Mouse (Mus musculus): Measurements from ENCODE around the gene Lrba. TPM values are rescaled to one million over a fixed set of nuclear protein-coding genes. Genes with fewer than 3 reads are reported as not detected.
A peak's percentile ranks its signal among the peaks of the same experiment; 100 is the strongest.

Lrba gene
- polyA plus RNA-seq, 1 experiment from 2014 or later: 1.8 TPM

DNA sequence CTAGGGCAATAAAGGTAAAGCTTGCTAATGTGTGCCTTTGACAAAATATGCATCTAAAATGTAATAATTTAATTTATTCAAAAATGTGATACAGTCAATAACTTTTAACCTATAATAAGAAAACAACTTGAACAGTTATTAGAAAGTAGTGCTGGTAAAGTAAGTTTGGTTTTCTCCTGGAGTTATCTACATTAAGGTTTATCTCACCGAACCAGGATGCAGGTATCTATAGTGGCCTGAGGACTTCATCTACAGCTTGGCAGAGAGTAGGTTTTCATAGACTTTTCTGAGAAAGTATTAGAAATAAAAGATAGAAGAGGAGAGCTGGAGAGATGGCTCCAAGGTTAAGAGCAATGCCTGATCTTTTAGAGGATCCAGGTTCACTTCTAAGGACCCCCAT lies 336.9 kb downstream of the Lrba start:
- H3K4me1 ChIP-seq (replicated peaks): no peaks in the 10 kb centered on the region
- H3K9me3 ChIP-seq (replicated peaks): no peaks in the 10 kb centered on the region
- no peak overlapping the region for H3K9ac ChIP-seq
- no peaks in the 10 kb centered on the region for H3K36me3 ChIP-seq
- WGBS: 82% methylated on average over 1 of the region's 1 CpGs
- no peak overlapping the region for H3K4me2 ChIP-seq
- H3K27me3 ChIP-seq: no peaks in the 10 kb centered on the region
- H3K27ac ChIP-seq: no peak overlapping the region
- H3K4me3 ChIP-seq: no peak overlapping the region
- no peak for ATAC-seq (replicated peaks; ENCODE audit: insufficient number of reproducible peaks, insufficient read depth, low FRiP score, low read depth)

DNA sequence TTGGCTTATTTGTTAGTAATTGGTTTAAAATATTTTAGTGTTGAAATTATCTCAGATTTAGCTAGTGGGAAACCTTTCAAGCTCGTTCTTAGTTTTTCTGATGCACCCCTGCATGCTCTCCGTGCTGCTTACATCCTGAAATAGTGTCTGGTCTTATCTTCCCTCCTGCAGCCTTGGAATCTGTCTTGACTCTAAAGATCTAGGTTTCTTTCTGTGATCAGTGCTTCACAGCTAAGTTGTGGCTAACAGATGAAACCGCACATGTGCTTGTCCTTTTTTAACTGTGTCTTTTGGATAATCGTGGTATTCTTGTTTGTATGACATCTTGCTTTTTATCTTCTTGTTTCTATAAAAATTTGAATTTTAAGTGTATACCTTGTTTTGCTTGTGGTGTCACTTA lies 342.8 kb downstream of the Lrba start:
- Histone ChIP-seq H3K4me3 (no peak overlapping the region), H3K27me3 (no peaks in the 10 kb centered on the region), H3K27ac (no peak overlapping the region), H3K4me1 (replicated peaks) (no peaks in the 10 kb centered on the region), H3K9ac (no peak overlapping the region), H3K4me2 (no peak overlapping the region), H3K9me3 (replicated peaks) (no peaks in the 10 kb centered on the region), H3K36me3 (no peaks in the 10 kb centered on the region)
- WGBS: 47% methylated on average over 4 of the region's 4 CpGs
- ATAC-seq (replicated peaks; ENCODE audit: insufficient number of reproducible peaks, insufficient read depth, low FRiP score, low read depth): no peak

DNA sequence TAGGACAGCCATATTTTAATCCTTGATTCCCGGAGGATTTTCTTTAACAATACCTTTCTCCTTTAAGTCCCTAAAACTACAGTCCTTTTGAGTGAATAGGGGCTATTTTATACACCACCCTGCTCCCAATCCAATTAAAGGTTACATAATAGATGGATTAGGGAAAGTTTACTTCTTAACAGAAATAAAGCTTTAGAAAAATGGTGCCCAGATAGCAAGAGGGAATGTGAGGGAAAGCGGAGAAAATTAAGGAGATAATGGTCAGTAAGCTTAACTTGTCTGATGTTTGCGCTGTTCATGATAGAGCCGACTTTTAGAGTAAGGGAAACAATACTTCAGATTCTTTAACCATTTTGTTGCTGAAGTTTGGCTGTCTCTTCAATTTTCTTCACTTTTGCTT lies 347.0 kb downstream of the Lrba start:
- WGBS: 51% methylated on average over 4 of the region's 4 CpGs
- H3K27ac ChIP-seq: no peak overlapping the region
- H3K4me3 ChIP-seq: no peak overlapping the region
- no peaks in the 10 kb centered on the region for H3K36me3 ChIP-seq
- H3K9me3 ChIP-seq (replicated peaks): no peaks in the 10 kb centered on the region
- no peak overlapping the region for H3K4me2 ChIP-seq
- ATAC-seq (replicated peaks; ENCODE audit: insufficient number of reproducible peaks, insufficient read depth, low FRiP score, low read depth): no peak
- H3K27me3 ChIP-seq: no peaks in the 10 kb centered on the region
- no peak overlapping the region for H3K9ac ChIP-seq
- no peaks in the 10 kb centered on the region for H3K4me1 ChIP-seq (replicated peaks)

DNA sequence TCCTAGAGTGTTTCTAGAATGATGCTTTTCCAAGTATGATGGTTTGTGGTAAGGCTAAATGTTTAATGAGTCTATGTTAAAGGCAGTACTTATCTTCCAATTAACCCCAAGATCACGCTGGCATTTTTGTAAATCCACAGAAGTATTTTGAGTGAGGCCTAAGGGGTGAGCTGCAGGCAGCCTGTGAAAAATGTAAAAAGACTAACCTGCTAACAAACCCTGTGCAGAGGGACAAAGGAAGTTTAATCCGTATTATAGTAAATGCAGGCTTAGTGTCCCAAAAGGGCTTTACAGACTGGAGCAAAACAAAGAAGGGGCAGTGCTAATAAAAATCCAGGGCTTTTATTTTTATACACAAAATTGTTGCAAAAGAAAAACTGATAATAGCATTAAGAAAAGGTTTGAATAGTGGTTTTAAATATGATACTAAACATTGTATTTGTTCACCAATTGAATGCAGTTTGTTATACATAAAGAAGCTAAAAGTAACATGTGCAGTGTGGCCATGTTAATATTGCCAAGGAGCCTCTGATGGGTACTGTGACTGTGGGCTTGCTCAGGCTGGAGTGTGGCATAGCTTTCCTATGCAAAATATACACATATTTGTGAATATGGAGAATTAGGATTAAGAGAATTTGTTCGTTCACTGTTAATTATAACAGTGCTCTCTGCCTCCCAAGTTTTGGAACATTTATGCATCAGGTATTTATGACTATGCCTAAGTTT lies 348.2 kb downstream of the Lrba start:
- H3K4me2 ChIP-seq: no peak overlapping the region
- H3K9ac ChIP-seq: no peak overlapping the region
- H3K27me3 ChIP-seq: no peaks in the 10 kb centered on the region
- H3K27ac ChIP-seq: no peak overlapping the region
- no peaks in the 10 kb centered on the region for H3K4me1 ChIP-seq (replicated peaks)
- WGBS: 72% methylated on average over 3 of the region's 3 CpGs
- H3K4me3 ChIP-seq: no peak overlapping the region
- H3K36me3 ChIP-seq: no peaks in the 10 kb centered on the region
- no peaks in the 10 kb centered on the region for H3K9me3 ChIP-seq (replicated peaks)
- ATAC-seq (replicated peaks; ENCODE audit: insufficient number of reproducible peaks, insufficient read depth, low FRiP score, low read depth): no peak

DNA sequence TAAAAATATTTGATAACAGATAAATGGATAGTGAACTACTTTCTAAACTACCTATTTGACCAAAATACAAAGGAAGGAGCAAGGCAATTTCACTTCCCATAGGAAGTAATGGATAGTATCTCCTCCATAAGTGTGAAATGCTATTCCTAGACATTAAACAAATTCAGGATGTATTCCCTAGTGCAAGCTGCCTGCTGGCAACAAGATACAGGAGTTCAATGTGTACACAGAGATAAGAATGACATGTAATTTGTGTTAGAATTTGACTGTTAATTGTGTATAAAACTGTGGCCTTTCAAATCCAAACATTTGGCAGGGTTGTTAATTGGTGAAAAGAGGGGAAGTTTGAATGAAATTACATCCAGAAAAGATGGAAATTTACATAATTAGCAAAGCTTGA lies 350.8 kb downstream of the Lrba start:
- no peak overlapping the region for H3K4me3 ChIP-seq
- H3K36me3 ChIP-seq: no peaks in the 10 kb centered on the region
- no peak overlapping the region for H3K27ac ChIP-seq
- ATAC-seq (replicated peaks; ENCODE audit: insufficient number of reproducible peaks, insufficient read depth, low FRiP score, low read depth): no peak
- H3K9me3 ChIP-seq (replicated peaks): no peaks in the 10 kb centered on the region
- H3K9ac ChIP-seq: no peak overlapping the region
- H3K4me1 ChIP-seq (replicated peaks): no peaks in the 10 kb centered on the region
- no peak overlapping the region for H3K4me2 ChIP-seq
- no peaks in the 10 kb centered on the region for H3K27me3 ChIP-seq

DNA sequence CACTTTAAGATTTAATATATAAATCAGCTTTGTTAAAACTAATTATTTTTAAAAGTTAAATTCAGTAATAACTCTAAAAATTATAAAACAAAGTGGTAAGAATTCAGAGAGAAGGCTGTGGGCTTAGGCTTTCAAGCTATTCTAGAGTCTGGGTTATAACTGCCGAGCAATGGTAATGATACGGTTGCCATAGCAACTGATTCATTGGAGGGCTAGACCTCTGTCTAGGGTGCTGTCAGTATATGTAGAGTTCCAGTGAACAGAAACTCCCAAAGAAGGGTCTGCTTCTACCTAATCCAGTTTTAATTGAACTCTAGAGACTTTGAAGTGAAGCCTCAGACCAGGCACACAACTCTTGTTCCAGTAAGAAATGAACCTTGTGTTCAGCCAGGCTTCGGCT lies 377.8 kb downstream of the Lrba start:
- no peaks in the 10 kb centered on the region for H3K36me3 ChIP-seq
- no peak overlapping the region for H3K27ac ChIP-seq
- no peaks in the 10 kb centered on the region for H3K27me3 ChIP-seq
- H3K4me1 ChIP-seq (replicated peaks): no peaks in the 10 kb centered on the region
- ATAC-seq (replicated peaks; ENCODE audit: insufficient number of reproducible peaks, insufficient read depth, low FRiP score, low read depth): no peak
- no peaks in the 10 kb centered on the region for H3K9me3 ChIP-seq (replicated peaks)
- no peak overlapping the region for H3K9ac ChIP-seq
- no peak overlapping the region for H3K4me3 ChIP-seq
- H3K4me2 ChIP-seq: no peak overlapping the region
- WGBS: 79% methylated on average over 3 of the region's 3 CpGs

DNA sequence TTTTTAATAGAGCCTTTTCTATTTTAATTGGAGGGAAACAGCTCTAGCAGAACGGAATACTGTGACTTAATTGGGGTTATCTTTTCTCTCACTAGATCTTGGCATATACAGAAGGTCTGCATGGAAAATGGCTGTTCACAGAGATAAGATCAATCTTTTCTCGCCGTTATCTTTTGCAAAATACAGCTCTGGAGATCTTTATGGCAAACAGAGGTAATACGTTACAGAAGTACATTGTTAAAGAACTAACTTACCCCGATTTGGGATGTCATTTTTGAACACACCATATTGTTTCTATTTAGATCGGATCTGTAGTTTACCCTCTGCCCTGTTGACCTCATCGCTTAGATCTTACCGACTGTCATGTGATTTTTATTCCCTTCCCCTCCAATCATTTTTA lies 381.3 kb downstream of the Lrba start:
- H3K4me2 ChIP-seq: no peak overlapping the region
- no peak for ATAC-seq (replicated peaks; ENCODE audit: insufficient number of reproducible peaks, insufficient read depth, low FRiP score, low read depth)
- no peak overlapping the region for H3K9ac ChIP-seq
- WGBS: 75% methylated on average over 8 of the region's 8 CpGs
- no peaks in the 10 kb centered on the region for H3K36me3 ChIP-seq
- no peak overlapping the region for H3K4me3 ChIP-seq
- H3K27me3 ChIP-seq: no peaks in the 10 kb centered on the region
- H3K27ac ChIP-seq: no peak overlapping the region
- H3K9me3 ChIP-seq (replicated peaks): no peaks in the 10 kb centered on the region
- H3K4me1 ChIP-seq (replicated peaks): no peaks in the 10 kb centered on the region

DNA sequence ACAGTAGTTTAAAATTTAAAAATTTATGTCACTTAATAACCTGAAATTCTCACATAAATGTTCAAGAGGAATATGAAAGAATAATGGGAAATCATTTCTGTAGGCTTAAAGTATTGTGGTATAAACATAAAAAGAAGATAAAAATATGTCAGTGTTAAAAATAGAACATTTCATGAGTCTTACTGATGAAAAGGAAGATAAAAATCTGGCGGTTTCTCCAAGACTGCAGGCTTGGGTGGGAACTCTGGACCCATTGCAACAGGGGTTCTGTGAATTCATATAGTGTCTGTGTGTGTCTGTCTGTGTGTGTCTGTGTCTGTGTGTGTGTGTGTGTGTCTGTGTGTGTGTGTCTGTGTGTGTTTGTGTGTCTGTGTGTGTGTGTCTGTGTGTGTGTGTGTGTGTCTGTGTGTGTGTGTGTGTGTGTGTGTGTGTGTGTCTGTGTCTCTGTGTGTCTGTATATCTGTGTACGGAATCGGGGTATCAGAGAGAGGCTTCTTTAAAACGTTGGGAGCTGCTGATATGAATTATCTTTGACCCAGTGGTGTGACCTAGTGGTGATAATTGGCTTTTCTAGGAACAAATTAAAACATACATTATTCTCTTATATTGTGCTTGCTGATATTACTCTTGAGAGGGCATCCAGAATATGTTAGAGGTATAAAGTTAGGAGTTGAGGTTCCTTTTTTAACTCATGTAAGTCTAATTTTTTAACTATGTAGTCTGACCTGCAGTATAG lies 402.7 kb downstream of the Lrba start:
- no peaks in the 10 kb centered on the region for H3K36me3 ChIP-seq
- no peak overlapping the region for H3K4me2 ChIP-seq
- H3K4me3 ChIP-seq: no peak overlapping the region
- no peak for ATAC-seq (replicated peaks; ENCODE audit: insufficient number of reproducible peaks, insufficient read depth, low FRiP score, low read depth)
- H3K27ac ChIP-seq: no peak overlapping the region
- no peaks in the 10 kb centered on the region for H3K4me1 ChIP-seq (replicated peaks)
- H3K9me3 ChIP-seq (replicated peaks): no peaks in the 10 kb centered on the region
- H3K27me3 ChIP-seq: no peaks in the 10 kb centered on the region
- H3K9ac ChIP-seq: no peak overlapping the region
- 52% methylated on average over 4 of the region's 4 CpGs for WGBS

DNA sequence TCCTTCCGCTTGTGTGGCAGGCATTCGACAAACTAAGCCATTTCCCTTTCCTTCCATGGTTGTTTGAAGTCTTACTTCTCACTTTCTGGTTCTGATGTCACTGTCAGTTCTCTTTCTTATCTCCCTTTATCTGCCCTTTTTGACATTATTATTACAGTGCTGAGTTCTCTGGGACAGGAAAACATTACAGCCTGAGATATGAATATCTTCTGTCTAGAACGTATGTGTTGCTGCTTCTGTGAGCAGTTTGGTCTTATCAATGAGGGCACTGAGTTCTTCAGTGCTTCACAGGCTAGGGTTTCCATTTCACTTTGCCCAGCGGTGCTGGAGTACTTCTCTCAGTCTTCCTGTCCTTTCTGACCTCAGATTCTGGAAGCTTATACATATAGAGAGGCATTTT lies 404.9 kb downstream of the Lrba start:
- H3K36me3 ChIP-seq: no peaks in the 10 kb centered on the region
- 55% methylated on average over 4 of the region's 4 CpGs for WGBS
- no peak overlapping the region for H3K4me3 ChIP-seq
- H3K9ac ChIP-seq: no peak overlapping the region
- no peaks in the 10 kb centered on the region for H3K4me1 ChIP-seq (replicated peaks)
- no peaks in the 10 kb centered on the region for H3K9me3 ChIP-seq (replicated peaks)
- H3K27me3 ChIP-seq: no peaks in the 10 kb centered on the region
- ATAC-seq (replicated peaks; ENCODE audit: insufficient number of reproducible peaks, insufficient read depth, low FRiP score, low read depth): no peak
- no peak overlapping the region for H3K27ac ChIP-seq
- no peak overlapping the region for H3K4me2 ChIP-seq

DNA sequence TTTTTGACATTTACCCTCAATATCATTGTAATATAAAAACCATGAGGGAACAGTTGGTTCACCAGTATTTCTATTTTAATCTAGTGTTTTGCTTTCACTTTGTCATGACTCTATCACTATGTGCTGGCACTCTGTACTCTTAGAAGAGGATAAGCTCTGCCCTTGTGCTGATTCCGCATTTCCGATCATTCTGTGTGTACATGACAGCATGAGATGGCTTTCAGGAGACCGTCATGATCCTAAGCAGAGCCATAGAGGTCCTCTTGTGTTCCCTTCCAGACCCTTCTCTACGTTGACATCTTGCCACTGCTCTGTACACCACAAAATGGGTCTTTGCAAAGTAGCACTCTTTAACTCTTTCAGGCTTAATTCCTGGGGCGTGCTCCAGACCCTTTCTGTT lies 411.0 kb downstream of the Lrba start:
- H3K9me3 ChIP-seq (replicated peaks): no peaks in the 10 kb centered on the region
- no peaks in the 10 kb centered on the region for H3K36me3 ChIP-seq
- H3K4me2 ChIP-seq: peak overlapping the region; percentile 23
- H3K4me1 ChIP-seq (replicated peaks): no peaks in the 10 kb centered on the region; the same call in 1 of the 2 replicates
- ATAC-seq (replicated peaks; ENCODE audit: insufficient number of reproducible peaks, insufficient read depth, low FRiP score, low read depth): peak; percentile 31; the same call in 1 of the 2 replicates
- H3K27ac ChIP-seq: peak overlapping the region; percentile 6; the same call in 1 of the 2 replicates
- H3K4me3 ChIP-seq: peak overlapping the region; percentile 17
- no peak overlapping the region for H3K9ac ChIP-seq
- 38% methylated on average over 5 of the region's 5 CpGs for WGBS
- no peaks in the 10 kb centered on the region for H3K27me3 ChIP-seq

DNA sequence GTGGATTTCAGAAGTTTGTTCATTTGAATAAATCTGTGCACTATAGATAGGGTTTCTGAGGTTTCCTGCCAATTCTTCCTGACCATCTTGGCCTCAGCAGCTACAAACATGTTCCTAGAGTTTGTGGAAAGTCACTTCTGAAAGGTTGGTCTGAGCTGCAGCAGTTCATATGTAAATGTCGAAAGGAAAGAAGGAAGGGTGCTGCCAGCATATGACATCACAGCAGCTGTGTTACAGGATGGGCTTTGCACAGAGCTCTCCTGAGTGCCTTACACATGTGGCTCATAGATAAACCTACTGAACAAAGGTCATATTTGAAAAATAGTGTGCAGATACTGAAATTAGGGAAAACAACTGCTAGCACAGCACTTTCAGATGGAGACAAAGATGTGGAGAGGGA lies 411.5 kb downstream of the Lrba start:
- Histone ChIP-seq H3K9ac (no peak overlapping the region), H3K4me1 (replicated peaks) (no peaks in the 10 kb centered on the region; the same call in 1 of the 2 replicates), H3K4me2 (peak overlapping the region; percentile 23), H3K9me3 (replicated peaks) (no peaks in the 10 kb centered on the region), H3K27ac (peak overlapping the region; percentile 6; the same call in 1 of the 2 replicates), H3K27me3 (no peaks in the 10 kb centered on the region), H3K4me3 (no peak overlapping the region), H3K36me3 (no peaks in the 10 kb centered on the region)
- WGBS: 21% methylated on average over 1 of the region's 1 CpGs
- no peak for ATAC-seq (replicated peaks; ENCODE audit: insufficient number of reproducible peaks, insufficient read depth, low FRiP score, low read depth)

Measured in heart, embryonic 15.5 days (tissue).